Mouse (Mus musculus) left cerebral cortex, postnatal 25 days (tissue): ENCODE measurements at regions not wholly inside any gene's neighbourhood (a gene's known extent, or its start where the extent isn't known, plus 50 kb on each side); places are given as distances from the start of the nearest gene placed in this dataset.
A peak's percentile ranks its signal among the peaks of the same experiment; 100 is the strongest.

Experiments
- DNase-seq, 2 experiments: peaks; one replicate each; pipeline ENCODE4 v3.0.0; 2022; ENCODE audit warnings: low spot score in 2 of 2, mixed read lengths in 1 of 2
- intact Hi-C: fragments of 180-260 bp; cut with DNase I; formaldehyde crosslinking; loops from one replicate; pipeline ENCODE4 v1.15.1; 2025

- no peak for DNase-seq
- intact Hi-C loops: no loop called here
These were observed 265.0 kb downstream of the Irs2 start for GRCm38 (mm10) chr8:10743241-10743640.

- intact Hi-C loops: no loop called here
- no peak for DNase-seq
These were observed 267.4 kb downstream of the Irs2 start for GRCm38 (mm10) chr8:10740837-10741236.

DNA sequence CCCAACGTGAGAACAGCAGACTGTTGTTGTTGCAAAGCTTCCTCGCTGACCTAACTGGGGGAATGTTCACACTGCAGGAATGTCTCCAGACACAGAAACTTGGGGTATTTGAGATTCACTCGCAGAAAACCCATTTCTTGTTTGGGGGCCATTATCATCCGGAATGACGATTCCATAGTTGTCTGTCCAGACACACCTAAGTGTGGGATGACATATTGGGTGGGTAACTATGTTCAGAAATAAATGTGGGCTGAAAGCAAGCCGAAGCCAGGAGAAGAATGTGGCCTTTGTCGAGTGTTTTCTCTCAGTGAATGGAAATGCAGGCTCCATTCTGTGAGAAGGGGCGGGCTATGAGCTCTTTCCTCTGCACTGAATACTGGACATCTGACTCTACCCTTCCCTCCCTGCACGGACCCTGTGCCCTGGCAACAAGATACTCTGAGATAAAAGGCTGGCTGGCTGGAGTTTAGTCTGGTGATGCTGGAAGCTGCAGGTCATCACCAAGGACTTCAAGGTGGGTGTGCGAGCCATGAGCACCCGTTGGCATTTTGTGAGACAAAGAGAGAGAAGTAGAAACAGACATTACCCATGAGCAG is 269.7 kb downstream of the Irs2 start:
- intact Hi-C loops: no loop called here
- DNase-seq: no peak

- intact Hi-C loops: no loop called here
- DNase-seq: no peak
These were observed 273.5 kb downstream of the Irs2 start for GRCm38 (mm10) chr8:10734746-10735145.

GRCm38 (mm10) chr8:10723332-10723731 is 284.9 kb downstream of the Irs2 start:
- peak in 1 of 2 experiments; percentile 19 for DNase-seq
- intact Hi-C loops: no loop called here

- DNase-seq: peak in 1 of 2 experiments; percentile 71
- intact Hi-C loops: no loop called here
These were observed 285.5 kb downstream of the Irs2 start for GRCm38 (mm10) chr8:10722742-10723141.

GRCm38 (mm10) chr8:10722342-10722741 is 285.9 kb downstream of the Irs2 start:
- no peak for DNase-seq
- intact Hi-C loops: no loop called here

GRCm38 (mm10) chr8:10721146-10721862 is 287.0 kb downstream of the Irs2 start:
- DNase-seq: no peak
- intact Hi-C loops: no loop called here

- intact Hi-C loops: no loop called here
- DNase-seq: no peak
These were observed 287.9 kb downstream of the Irs2 start for GRCm38 (mm10) chr8:10720398-10720797.

DNA sequence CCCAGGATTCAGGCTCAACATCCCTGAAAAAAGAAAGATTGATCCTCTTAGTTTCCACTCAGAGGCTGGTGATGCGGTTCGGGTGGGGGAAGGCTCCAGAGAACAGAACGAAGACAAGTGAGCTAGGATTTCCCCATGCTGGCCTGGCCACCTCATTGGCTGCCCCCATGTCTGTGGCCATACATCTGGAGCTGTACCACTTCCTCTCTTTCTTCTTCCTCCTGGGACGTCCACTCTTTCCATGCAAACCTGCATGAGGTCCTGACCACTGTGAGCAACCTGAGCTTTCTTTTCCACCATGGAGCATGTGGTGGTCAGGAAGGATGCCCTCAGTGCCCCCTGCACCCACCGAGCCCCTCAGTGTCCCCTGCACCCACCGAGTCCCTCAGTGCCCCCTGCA is 288.8 kb downstream of the Irs2 start:
- intact Hi-C loops: no loop called here
- no peak for DNase-seq

DNA sequence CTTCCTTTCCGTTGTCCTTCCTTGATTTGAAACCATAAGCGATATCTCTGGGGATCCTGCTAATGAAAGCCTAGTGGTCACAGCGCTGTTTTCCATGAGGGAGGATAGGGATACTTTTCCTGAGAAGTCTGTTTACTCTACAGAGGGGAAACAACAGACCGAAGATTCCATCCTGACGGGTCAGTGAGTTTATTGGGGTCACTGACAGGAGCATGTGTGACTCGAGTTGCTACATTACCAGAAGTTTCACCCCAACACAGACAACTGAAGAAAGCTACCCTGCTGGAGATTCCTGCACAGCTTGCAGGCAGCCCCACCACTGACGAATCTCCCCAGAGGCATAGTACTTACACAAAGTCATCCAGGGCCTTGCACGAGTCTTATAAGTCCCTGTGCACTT is 291.0 kb downstream of the Irs2 start:
- intact Hi-C loops: no loop called here
- DNase-seq: no peak

GRCm38 (mm10) chr8:10716161-10716560 is 292.1 kb downstream of the Irs2 start:
- intact Hi-C loops: no loop called here
- DNase-seq: no peak

DNA sequence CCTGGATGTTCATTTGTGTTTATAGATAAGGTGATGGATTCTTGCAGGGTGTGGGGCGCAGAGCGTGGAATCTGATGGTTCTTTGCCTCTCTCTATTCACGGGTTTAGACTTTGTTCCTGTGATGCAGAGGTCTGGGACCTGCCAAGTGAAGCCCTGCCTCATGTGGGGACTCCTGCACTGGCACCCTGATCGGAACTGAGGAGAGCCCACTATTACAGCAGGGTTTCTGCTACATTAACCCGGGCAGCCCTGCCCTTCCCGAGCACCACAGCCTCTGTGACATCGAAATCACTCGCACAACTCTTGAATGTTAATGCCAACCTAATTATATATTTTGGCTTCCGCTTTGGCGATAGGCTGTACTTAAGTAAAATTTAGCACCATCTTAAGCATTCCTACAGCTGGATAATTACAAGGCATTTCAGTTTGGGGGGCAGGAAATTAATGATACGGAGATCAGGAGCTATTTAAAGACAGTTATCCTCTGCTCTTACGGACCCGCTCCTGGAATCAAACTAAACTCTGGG is 294.7 kb downstream of the Irs2 start:
- no peak for DNase-seq
- intact Hi-C loops: no loop called here

DNA sequence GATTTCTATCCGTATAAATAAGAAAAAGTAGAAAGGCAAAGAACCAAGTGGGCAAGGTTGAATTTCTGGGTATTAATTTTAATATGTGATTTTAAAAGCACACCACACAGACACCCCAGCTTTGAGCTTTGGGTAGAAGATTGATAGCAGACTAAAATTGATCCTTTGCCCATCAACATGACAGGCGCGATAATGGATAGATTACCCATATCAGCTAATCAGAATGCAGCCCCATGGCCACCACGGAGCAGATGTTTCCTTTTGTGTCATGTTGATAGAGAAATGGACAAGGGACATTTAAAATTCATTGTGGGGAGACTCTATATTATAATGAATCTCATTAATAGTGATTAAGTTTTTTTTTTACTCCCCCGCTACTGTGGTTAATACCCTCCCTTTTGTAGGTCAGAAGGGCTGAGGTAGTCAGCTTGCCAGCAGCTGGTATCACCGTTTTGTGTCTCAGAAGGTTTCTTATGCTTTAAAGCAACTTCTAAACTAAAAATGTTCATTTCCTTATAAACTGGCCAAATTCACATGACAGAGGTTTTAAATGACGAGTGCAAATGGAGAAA is 296.1 kb downstream of the Irs2 start:
- no peak for DNase-seq
- intact Hi-C loops: no loop called here

DNA sequence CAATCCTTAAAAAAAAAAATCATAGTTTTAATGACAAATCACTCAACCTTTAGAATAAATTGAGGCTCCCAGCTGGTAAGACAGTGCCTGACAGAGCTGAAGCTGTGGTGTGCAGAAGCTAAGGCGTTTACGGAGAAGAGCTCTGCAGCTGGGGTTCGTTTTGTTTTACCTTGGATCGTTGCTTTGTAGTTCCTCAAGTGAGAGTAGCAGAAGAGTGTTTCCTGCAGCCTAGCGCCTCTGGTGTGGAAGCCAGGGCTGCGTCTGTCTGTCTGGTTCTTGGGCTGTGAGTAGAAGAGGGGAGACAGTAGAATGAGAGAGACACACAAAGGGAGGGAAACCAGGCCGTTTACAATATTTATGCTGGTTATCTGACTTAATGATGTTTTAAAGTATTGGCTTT is 296.8 kb downstream of the Irs2 start:
- DNase-seq: no peak
- intact Hi-C loops: no loop called here

GRCm38 (mm10) chr8:10708509-10708908 is 299.7 kb downstream of the Irs2 start:
- intact Hi-C loops: no loop called here
- no peak for DNase-seq

- intact Hi-C loops: no loop called here
- DNase-seq: no peak
These were observed 301.1 kb downstream of the Irs2 start for GRCm38 (mm10) chr8:10707122-10707521.

GRCm38 (mm10) chr8:10705909-10706308 is 302.3 kb downstream of the Irs2 start:
- no peak for DNase-seq
- intact Hi-C loops: no loop called here

DNA sequence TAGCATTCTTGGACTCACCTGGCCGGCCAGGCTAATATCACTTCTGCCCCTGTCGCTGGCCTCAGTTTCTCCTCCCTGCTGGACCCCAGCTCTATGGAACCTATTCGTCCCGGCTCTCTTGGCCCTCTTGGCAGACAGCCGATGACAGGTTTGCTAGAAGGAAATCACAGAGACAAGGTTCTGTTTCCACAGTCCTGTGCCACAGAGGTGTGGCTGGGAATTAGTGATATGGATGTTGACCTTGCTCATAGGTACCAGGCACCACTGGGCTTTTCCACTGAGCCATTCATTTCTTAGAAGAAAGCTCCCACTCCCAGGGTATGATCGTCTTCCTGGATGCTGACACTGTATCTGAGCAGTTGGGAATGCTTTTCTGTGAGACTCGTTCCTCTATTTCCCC is 305.5 kb downstream of the Irs2 start:
- intact Hi-C loops: no loop called here
- DNase-seq: no peak

DNA sequence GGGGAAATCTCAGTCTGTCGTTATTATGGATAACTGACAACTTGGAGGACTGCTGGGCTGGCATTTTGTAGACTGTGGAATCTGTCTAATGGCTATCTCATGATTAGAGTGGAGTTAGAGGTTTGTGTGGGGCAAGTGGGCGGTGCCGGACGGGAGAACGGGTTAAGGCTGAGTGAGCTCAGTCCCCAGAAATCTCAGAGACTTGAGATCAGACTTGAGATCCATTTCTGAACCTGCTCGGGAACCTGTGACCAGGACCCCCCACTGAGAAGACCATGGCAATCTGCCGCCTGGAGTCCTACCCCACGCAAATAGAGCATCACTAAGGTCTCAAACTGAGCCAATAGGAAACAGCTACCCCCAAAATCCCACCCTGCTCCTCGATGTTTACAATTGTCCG is 306.0 kb downstream of the Irs2 start:
- no peak for DNase-seq
- intact Hi-C loops: no loop called here

DNA sequence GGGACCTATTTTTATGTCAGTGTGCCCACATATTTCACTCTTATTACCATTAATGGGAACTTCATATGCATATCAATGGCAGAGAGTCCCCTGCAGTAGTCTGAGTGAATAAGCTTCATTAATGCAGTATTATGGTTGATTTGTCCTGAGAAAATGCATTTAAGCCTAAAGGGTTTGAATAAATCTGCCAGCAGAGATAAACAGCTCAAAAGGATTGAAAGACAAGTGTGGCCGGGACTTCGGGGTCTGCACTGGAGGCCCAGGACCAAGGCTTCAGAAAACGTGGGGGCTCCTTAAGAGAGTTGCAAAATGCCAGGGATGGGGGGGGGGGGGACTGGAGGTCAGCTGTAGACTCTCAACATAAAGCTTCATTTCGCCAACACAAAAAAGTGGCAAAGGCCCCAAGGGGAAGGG is 306.6 kb downstream of the Irs2 start:
- intact Hi-C loops: no loop called here
- DNase-seq: no peak
